Mouse (Mus musculus) bone marrow macrophage, adult 2 months (primary cell): ENCODE results near the gene C2cd5.

Experiments
- CTCF ChIP-seq: IDR thresholded peaks from 2 replicates; pipeline ENCODE4 v1.5.1; 2012; ENCODE audit warnings: low read depth, mild to moderate bottlenecking, low read length, moderate library complexity
- POLR2A ChIP-seq: IDR thresholded peaks from 2 replicates; pipeline ENCODE4 v1.6.1; 2012; ENCODE audit warnings: mild to moderate bottlenecking, low read depth, low read length, borderline replicate concordance

DNA sequence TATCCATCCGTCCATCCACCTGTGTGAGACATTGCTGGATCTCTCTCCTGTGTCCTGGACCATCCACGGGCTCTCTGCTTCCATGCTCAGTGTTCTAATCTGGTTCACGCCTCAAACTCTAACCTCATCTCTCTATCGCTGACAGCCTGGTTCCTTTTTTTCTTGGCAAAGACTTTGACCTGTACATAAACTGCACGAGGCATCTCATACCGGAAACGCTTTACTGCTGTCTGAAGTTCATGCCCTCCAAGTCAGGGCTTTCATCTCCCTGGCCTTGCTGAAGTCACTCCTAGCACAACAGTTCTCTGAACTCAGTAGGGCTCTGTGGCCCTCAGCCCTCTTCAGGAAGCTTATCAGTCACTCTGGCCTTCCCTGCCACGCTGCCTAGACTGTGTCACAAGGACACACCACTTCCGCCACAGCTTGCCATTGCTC lies 15.1 kb upstream of the C2cd5 start:
- TF ChIP-seq CTCF (no peak), POLR2A (no peak)
